Mouse (Mus musculus) cerebellum, adult 2 months (tissue): ENCODE measurements around the gene Clec4e.

ENCODE experiments used
- CTCF ChIP-seq: fragments of 200-500 bp; IDR thresholded peaks from 2 replicates; pipeline ENCODE4 v1.5.1; 2011; ENCODE audit warnings: low read depth, mild to moderate bottlenecking, control low read depth, low read length, moderate library complexity, borderline replicate concordance; ENCODE audit not compliant: insufficient read depth
- POLR2A ChIP-seq: fragments of 200-500 bp; IDR thresholded peaks from 2 replicates; pipeline ENCODE4 v1.6.1; 2011; ENCODE audit warnings: low read length, control low read depth, borderline replicate concordance; ENCODE audit not compliant: insufficient read depth

- TF ChIP-seq CTCF (no peak), POLR2A (no peak)
Measured at GRCm38 (mm10) chr6:123292751-123293400, 3.2 kb upstream of the Clec4e start.
